Mouse (Mus musculus) heart, adult 2 months (tissue): ENCODE measurements around the gene Grsf1. TPM values are rescaled to one million over a fixed set of nuclear protein-coding genes. Genes with fewer than 3 reads are reported as not detected.

Source experiments
- DNase-seq, 2 experiments: peaks; one replicate each; pipeline ENCODE4 v3.0.0; 2021
- H3K27ac ChIP-seq: fragments of 200-600 bp; 2 replicates; pipeline ENCODE4 v1.8.1; 2022
- H3K27me3 ChIP-seq: fragments of 200-500 bp; 2 replicates; pipeline ENCODE4 v1.6.1; 2012; ENCODE audit warnings: mild to moderate bottlenecking, low read length, inconsistent platforms, mixed read lengths; ENCODE audit not compliant: control insufficient read depth, insufficient read depth
- H3K36me3 ChIP-seq: fragments of 200-500 bp; 2 replicates; pipeline ENCODE4 v1.6.1; 2012; ENCODE audit warnings: low read length, inconsistent platforms; ENCODE audit not compliant: control insufficient read depth, insufficient read depth
- H3K4me1 ChIP-seq: fragments of 200-500 bp; 2 replicates; pipeline ENCODE4 v1.6.1; 2011; ENCODE audit warnings: low read length; ENCODE audit not compliant: control insufficient read depth, insufficient read depth
- H3K4me3 ChIP-seq: fragments of 200-600 bp; 2 replicates; pipeline ENCODE4 v1.8.1; 2022
- H3K79me2 ChIP-seq: fragments of 200-500 bp; replicated peaks from 2 replicates; pipeline ENCODE4 v1.6.1; 2012; ENCODE audit warnings: mild to moderate bottlenecking, inconsistent platforms, low read length, moderate library complexity, mixed read lengths; ENCODE audit not compliant: control insufficient read depth, insufficient read depth
- H3K9ac ChIP-seq: fragments of 200-500 bp; 2 replicates; pipeline ENCODE4 v1.6.1; 2012; ENCODE audit warnings: low read depth, mild to moderate bottlenecking, control low read depth, inconsistent platforms, low read length, mixed read lengths
- CTCF ChIP-seq: fragments of 200-600 bp; IDR thresholded peaks from 2 replicates; pipeline ENCODE4 v1.8.1; 2022; ENCODE audit warnings: antibody characterized with exemption, mild to moderate bottlenecking, moderate library complexity
- EP300 ChIP-seq: fragments of 200-500 bp; IDR thresholded peaks from 2 replicates; pipeline ENCODE4 v1.6.1; 2011; ENCODE audit warnings: low read depth, low read length, control low read depth; ENCODE audit not compliant: insufficient read depth
- POLR2A ChIP-seq: fragments of 200-500 bp; IDR thresholded peaks from 2 replicates; pipeline ENCODE4 v1.6.1; 2011; ENCODE audit warnings: mild to moderate bottlenecking, low read depth, low read length, control low read depth; ENCODE audit not compliant: insufficient read depth
- WGBS: fragments of 180-500 bp; shearing (Covaris S2); methylation state at CpG from one replicate; pipeline ENCODE4 v1.1.7; 2018; 5-methylcytosine and 5-hydroxymethylcytosine counted together
- intact Hi-C: fragments of 180-260 bp; cut with DNase I; formaldehyde crosslinking; loops from one replicate; pipeline ENCODE4 v1.15.1; 2025
- polyA plus RNA-seq: library from polyadenylated mRNA; depleted of rRNA; stranded (reverse); fragments of >200 nt; gene quantifications from 2 replicates; pipeline ENCODE4 v1.2.3, GENCODE M21; 2012
- total RNA-seq, 2 experiments: library from RNA; stranded (reverse); gene quantifications; 2 replicates each; pipeline ENCODE4 v1.2.3; 2021

Gene Grsf1
- total and polyA plus RNA-seq, 3 experiments = 63.6 to 211 (median 187) TPM

- intact Hi-C loops = loop anchor here (5.0 kb wide), 1 partner anchor 702 kb away; no protein-coding TSS in a partner anchor
- Histone ChIP-seq H3K36me3 (no peaks in the 10 kb centered on the region), H3K4me1 (no peaks in the 10 kb centered on the region), H3K27ac (no peak overlapping the region), H3K27me3 (0 out of 2 replicates have a peak, but pooled peaks cover 3% of the 10 kb centered on the region), H3K9ac (no peak overlapping the region), H3K79me2 (no peaks in the 10 kb centered on the region), H3K4me3 (no peak overlapping the region)
- WGBS = 19% methylated on average over 6 of the region's 6 CpGs
- TF ChIP-seq POLR2A (no peak), EP300 (no peak), CTCF (no peak)
- DNase-seq = no peak
These were observed 9.3 kb upstream of the Grsf1 start for GRCm38 (mm10) chr5:88685306-88685705.

- Histone ChIP-seq H3K27me3 (0 out of 2 replicates have a peak, but pooled peaks cover 3% of the 10 kb centered on the region), H3K9ac (no peak overlapping the region), H3K79me2 (no peaks in the 10 kb centered on the region), H3K4me3 (no peak overlapping the region), H3K36me3 (no peaks in the 10 kb centered on the region), H3K27ac (no peak overlapping the region), H3K4me1 (no peaks in the 10 kb centered on the region)
- TF ChIP-seq CTCF (no peak), POLR2A (no peak), EP300 (no peak)
- intact Hi-C loops = no loop called here
- WGBS = 35% methylated on average over 3 of the region's 3 CpGs
- no peak for DNase-seq
These were observed 8.3 kb upstream of the Grsf1 start for GRCm38 (mm10) chr5:88684226-88684625.

DNA sequence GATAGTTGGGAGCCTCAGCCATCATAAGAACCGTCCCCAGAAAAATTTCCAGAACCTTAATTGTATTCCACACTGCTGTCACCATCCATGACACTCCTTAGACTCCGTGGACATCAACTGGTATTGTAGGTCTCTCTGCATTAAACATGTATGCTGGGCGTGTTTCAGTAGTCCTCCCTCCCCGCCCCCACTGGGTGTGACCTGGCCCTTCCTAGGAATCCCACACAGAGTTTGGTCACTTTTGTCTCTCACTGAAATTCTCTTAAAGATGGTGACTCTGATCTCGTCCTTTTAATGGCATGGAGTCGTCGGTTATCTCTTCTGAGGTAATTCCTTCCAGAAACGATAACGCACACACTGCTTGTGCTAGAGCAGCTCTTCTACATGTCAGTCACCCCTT lies 7.7 kb upstream of the Grsf1 start:
- Histone ChIP-seq H3K36me3 (no peaks in the 10 kb centered on the region), H3K79me2 (no peaks in the 10 kb centered on the region), H3K9ac (no peak overlapping the region), H3K4me3 (no peak overlapping the region), H3K27ac (no peak overlapping the region), H3K4me1 (no peaks in the 10 kb centered on the region), H3K27me3 (0 out of 2 replicates have a peak, but pooled peaks cover 3% of the 10 kb centered on the region)
- no peak for DNase-seq
- intact Hi-C loops = no loop called here
- TF ChIP-seq POLR2A (no peak), CTCF (no peak), EP300 (no peak)
- WGBS = 60% methylated on average over 9 of the region's 9 CpGs

DNA sequence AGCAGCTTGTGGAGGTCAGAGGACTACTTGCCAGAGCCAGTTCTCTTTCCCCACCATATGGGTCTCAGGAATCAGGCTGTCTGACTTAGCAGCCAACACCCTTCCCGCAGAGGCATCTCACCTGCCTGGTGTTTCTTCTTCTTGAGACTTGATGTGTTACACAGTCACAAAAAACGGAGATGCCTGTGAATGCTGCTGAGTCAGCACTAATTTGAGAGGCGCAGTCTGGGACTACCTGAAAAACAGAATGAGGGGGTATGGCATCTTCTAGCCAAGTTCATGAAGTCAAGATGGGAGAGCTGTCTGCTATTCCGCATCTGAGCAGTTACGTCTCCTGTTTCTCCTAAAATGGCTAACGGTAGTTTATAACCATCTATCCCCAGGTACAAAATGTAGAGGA lies 4.6 kb upstream of the Grsf1 start:
- H3K4me1 ChIP-seq = no peaks in the 10 kb centered on the region
- H3K9ac ChIP-seq = no peak overlapping the region
- no peaks in the 10 kb centered on the region for H3K79me2 ChIP-seq
- H3K4me3 ChIP-seq = no peak overlapping the region
- H3K36me3 ChIP-seq = no peaks in the 10 kb centered on the region
- WGBS = 90% methylated on average over 6 of the region's 6 CpGs
- no peak for DNase-seq
- H3K27ac ChIP-seq = no peak overlapping the region
- 0 out of 2 replicates have a peak, but pooled peaks cover 3% of the 10 kb centered on the region for H3K27me3 ChIP-seq
- intact Hi-C loops = no loop called here
- no peak for TF ChIP-seq EP300
- TF ChIP-seq POLR2A = no peak
- TF ChIP-seq CTCF = no peak

DNA sequence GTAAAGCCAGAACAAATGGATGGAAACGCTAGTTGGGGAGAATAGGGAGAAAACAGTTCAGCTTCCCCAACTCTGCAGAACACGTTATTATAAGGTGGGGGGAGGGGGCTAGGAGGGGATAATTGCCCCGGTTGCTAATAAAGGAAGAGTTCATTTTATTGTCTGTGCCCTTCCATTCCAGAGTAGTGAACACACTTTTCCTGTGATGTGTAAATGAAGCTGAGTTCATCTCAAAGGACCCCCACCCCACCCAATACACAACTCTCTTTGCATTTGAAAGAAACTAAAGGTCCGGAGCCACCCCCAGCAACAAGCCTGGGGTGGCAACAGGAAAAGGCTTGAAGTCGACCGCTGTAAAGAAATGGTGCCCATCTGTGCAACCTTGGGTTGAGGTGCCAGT lies 3.4 kb upstream of the Grsf1 start:
- Histone ChIP-seq H3K27me3 (no peaks in the 10 kb centered on the region), H3K4me1 (no peaks in the 10 kb centered on the region), H3K79me2 (0 out of 2 replicates have a peak, but pooled peaks cover 2% of the 10 kb centered on the region), H3K36me3 (no peaks in the 10 kb centered on the region; the same call in none of the 2 replicates), H3K9ac (no peak overlapping the region), H3K27ac (no peak overlapping the region), H3K4me3 (no peak overlapping the region)
- TF ChIP-seq POLR2A (no peak), CTCF (no peak), EP300 (no peak)
- intact Hi-C loops = loop anchor here (5.0 kb wide), 1 partner anchor 112 kb away; the partner anchor contains the start of gene Rufy3
- whole genome bisulfite sequencing = 34% methylated on average over 6 of the region's 6 CpGs
- DNase-seq = no peak

DNA sequence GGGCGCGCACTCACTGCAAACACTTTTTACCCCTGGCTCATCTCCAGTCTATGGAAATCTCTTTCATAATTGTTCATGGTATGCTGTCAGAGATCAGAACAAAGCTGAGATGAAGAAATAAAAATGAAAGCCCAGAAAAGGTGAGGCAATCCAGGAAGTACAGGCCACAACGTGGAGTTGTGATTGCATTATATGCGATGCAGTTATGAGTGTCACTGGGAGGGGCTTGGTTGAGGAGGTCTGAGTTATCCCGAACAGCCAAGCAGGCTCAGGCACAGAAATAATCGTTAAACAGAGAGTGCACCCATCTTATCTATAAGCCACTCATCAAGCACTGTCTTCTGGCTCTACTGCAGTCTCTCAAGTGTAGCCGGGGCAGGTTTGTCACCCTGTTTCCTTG lies 3.0 kb upstream of the Grsf1 start:
- peaks cover 2% of the 10 kb centered on the region for H3K36me3 ChIP-seq
- no peak overlapping the region for H3K9ac ChIP-seq
- no peak overlapping the region for H3K4me3 ChIP-seq
- H3K27me3 ChIP-seq = no peaks in the 10 kb centered on the region
- intact Hi-C loops = loop anchor here (5.0 kb wide), 1 partner anchor 112 kb away; the partner anchor contains the start of gene Rufy3
- no peak overlapping the region for H3K27ac ChIP-seq
- DNase-seq = no peak
- H3K79me2 ChIP-seq = 0 out of 2 replicates have a peak, but pooled peaks cover 2% of the 10 kb centered on the region
- TF ChIP-seq POLR2A (no peak), EP300 (no peak), CTCF (no peak)
- no peaks in the 10 kb centered on the region; the same call in 1 of the 2 replicates for H3K4me1 ChIP-seq
- 50% methylated on average over 7 of the region's 7 CpGs for WGBS
